Mouse (Mus musculus) urinary bladder, postnatal 36 days (tissue): ENCODE data around the gene Gjb1.

Source experiments
- DNase-seq, 2 experiments: peaks; one replicate each; pipeline ENCODE4 v3.0.0; 2022; ENCODE audit warnings: low spot score in 2 of 2, mixed read lengths in 1 of 2

Gjb1 gene

DNA sequence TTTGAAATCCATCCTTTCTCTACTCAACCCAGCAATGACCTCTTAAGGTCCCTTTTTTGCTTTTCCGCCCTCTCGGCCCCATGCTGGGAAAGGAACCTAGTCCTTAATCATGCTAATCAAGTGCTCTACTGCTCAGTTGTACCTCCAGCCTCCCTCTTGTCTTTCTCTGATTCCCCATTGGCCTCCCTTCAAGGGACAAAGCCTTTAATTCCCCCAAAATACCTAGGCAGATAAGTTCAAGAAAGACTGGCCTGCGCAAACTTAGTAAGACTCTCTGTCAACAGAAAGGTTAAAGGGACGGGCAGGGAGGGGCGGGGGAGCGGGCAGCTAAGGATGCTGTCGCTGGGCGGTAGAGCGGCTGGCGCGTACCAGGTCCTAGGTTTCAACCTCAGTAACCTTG is 20.3 kb downstream of the Gjb1 start:
- no peak for DNase-seq

DNA sequence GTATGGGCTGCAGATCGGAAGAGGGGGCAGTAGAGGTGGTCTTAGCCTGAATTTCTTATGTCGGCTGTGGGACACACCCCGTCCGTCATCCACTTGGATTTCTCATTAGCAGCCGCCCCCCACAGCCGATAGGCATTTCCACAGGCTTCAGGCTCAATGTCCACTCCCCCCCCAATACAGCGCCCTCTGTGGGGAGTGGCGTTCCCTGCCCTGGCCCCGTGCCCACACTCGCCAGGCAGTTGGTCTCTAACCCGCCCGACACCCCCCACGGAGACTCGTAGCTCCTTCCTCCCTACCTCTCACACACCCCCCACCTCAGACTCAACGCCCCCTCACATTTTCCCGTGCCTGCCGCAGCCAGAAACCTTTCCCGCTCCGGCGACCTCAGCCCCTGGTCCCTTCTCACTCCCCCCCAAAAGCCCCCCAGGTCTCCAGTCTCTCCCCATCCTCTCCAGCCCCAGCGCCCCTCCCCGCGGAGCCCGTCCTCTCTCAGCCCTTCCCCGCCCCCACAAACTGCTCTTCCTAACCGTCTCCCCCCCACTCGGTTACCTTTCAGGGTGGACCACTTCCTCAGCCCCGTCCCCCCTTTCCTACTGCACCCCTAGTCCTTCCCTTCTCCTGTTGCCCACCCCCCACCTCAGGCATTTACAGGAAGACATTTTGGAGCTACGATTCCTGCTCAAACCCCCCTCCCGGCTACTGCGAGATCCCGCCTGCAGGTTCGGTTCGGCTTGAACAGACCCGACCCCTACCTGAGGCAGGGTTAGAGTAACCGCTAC is 43.0 kb downstream of the Gjb1 start:
- DNase-seq = peak; percentile 3 to 20

DNA sequence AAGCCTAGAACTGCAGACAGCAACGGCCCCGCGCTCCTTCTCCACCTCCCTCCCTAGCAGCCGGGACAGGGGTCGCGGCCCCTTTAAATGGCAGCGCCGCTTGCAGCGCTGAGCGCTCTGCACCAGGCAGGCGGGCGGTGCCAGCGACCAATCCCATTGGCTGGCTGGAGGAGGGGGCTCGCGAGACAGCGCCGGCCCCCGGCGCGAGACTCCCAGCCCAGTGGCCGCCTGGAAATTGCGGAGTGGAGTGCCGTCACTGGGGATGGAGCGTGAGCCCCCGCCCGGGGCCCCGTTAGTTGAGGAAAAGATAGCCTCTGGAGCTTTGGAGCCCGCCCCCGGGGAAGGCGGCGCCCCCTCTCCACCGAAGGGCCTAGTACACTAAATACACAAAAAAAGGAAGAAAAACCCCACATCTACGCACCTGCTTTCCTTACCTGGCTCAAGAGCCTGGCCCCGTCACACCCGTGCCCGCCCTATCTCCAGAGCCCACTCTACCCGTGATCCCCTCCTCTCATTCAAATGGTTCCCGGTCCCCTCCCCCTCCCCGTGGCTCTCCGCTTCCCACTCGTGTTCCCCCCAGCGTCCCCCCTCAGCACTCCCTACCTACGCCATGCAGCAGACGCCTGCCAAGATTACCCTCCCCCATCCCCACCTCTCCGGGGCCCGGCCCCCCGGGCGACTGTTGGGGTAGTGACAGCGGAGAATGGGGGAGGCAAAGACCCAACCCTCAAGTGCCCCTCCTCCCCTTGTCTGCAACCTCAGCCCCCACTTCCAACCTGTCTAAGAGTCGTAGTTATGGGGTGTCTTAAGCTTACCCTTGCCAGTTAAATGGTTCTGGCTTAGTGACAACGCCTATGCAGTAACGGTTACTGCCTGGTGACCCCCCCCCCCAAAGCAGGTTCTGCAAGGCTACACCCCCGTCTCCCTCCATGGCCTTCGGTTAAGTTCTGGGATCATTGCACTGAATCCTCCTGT is 43.8 kb downstream of the Gjb1 start:
- peak; percentile 70 to 82 for DNase-seq

DNA sequence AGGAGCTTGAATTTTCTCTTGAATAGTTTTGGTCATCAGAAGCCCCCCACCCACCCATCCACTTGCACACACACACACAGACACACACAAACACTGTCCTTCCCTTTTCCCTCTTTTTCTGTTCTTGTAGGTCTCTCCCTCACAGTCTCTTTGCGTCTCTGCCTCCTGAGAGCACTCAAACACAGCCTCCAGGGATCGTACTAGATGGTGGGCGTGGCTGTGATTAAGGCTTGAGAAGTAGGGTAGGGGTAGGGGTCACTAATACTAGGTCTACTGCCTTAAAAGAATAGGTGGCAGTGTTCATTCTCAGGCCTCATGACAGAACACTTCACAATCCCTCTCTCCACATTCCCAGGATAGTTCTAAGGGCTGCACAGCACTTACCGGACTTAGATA is 44.5 kb downstream of the Gjb1 start, which contains the start of gene Zmym3:
Gene Zmym3 (minus strand): TSS at position 150 of the 396 bp plus-strand sequence.
- no peak for DNase-seq

DNA sequence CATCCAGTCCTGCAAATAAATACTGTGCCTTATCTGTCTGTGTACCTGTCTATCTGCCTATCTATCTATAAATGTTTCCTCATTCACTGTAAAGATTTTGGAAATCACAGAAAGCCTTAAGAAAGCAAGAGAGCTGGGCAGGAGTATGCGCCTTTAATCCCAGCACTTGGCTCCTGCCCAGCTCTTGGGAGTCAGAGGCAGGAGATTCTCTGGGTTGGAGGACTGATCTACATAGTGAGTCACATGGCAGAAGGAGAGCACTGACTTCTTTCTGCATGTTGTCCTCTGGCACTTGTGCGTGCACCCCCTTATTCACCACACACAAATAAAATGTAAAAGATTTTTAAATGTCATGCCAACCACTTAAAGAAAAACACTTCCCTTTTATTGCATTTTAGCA is 47.3 kb downstream of the Gjb1 start:
- DNase-seq = no peak

DNA sequence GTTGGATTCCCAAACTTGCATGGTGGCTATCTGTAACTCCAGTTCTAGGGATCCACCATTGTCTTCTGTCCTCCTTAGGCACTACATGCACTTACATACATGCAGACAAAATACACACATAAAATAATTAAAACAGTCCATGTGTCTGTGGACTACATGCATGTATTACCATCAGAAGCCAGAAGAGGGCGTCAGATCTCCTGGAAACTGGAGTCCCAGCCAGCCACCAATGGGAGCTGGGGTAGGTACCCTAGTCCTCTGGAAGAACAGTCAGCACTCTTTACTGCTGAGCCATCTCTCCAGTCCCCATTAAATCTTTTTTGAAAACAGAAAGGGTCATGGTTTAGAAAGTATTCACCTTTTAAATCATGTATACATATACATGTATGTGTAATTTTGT is 51.6 kb downstream of the Gjb1 start:
- DNase-seq = no peak

DNA sequence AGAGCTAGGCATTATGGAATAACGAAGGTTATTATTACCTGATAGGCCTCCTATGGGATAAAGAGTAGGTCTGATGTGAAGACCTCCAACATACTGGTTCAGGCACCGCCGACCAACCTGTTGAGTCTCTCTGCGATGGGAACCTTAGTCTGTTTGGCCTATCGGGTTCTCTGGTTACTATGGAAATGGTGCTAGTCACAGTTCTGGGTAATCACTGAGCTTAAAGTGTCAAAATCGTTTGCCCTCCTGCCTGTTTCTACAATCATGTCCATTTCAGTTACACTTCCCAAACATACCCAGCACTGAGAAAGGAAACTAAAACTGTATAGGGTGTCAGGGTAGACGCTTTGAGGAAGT is 52.6 kb downstream of the Gjb1 start:
- DNase-seq = no peak

DNA sequence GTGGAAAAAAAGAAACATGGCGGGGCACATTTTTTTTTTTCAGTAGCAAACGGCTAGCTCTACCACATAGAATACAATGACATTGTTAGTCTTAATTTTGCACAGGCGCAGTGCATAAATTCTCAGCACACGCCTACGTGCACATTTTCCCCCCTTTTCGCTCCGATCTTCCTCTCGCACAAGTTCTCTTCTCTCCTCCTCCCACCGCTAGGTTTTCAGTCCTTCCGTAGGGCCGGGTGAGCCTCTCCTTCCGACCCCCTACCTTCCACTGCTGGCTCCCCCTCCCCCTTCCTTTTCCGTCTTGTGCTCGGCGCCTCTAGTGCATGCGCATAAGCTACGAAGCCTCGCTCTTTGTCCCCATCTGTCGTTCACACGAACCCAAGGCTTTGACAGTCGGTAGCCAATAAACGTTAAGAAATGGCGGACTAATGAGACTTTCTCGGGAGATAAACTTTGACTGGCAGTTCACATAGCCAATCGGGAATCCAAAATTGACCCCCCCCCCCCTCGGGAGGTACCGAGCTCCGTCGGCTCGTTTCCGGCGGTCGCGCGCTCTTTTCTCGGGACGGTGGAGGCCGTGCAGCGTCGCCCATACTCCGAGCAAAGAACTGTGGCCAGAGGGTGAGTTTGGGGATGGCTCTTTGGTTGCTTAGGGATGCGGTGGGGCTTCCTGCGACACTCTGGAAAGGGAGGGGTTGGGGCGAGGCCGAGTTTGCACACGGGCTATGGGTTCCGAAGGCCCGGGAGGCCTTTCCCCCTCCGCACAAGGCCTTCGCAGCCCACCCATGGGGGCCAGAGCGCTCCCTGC is 53.2 kb downstream of the Gjb1 start, which contains the start of gene Nono:
Gene Nono (plus strand): TSS at position 177 of the 808 bp plus-strand sequence.
- peak; percentile 54 to 72 for DNase-seq

DNA sequence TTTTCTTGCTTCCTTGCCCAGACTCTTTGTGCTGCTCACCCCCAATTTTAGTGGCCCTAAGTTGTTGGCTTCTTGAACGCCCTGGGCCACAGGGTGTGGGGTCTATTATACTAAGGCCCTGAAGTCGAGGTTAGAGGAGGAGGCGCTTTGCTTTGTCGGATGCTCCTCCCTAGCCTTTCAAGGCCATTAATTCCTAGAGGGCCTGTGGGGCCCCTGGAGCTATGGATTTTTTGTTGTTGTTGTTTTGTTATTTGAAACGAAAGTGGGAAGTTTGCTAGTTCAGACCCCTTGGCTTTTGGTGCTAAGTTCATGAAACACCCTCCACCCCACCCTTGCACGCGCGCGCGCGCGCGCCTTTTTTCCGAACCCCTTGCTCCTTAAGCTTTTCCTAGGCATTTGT is 53.8 kb downstream of the Gjb1 start:
- no peak for DNase-seq
